Mouse (Mus musculus) urinary bladder, postnatal 10 days (tissue): ENCODE data around the gene Ppp1r9a.

Experiments
- DNase-seq: peaks from one replicate; pipeline ENCODE4 v3.0.0; 2022; ENCODE audit warnings: low spot score

The Ppp1r9a gene

DNA sequence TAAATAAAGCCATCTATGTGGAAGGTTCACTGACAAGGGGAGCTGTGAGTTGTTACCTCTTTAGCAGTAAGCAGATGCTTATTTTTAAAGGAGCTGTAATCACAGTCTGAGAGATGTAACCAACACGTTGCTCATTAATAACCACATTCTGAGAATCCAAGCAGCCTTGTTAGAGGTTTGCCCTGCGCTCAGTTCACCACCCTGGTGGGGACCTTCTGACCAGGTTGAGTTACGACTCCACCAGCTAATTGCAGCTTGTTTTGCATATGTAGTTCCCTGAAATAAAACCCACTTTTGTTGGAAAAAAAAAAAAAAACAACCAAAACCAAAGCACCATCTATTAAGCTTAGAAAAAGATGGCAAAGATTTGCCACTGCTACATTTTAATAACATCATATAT lies 205.8 kb downstream of the Ppp1r9a start:
- DNase-seq, result no peak

DNA sequence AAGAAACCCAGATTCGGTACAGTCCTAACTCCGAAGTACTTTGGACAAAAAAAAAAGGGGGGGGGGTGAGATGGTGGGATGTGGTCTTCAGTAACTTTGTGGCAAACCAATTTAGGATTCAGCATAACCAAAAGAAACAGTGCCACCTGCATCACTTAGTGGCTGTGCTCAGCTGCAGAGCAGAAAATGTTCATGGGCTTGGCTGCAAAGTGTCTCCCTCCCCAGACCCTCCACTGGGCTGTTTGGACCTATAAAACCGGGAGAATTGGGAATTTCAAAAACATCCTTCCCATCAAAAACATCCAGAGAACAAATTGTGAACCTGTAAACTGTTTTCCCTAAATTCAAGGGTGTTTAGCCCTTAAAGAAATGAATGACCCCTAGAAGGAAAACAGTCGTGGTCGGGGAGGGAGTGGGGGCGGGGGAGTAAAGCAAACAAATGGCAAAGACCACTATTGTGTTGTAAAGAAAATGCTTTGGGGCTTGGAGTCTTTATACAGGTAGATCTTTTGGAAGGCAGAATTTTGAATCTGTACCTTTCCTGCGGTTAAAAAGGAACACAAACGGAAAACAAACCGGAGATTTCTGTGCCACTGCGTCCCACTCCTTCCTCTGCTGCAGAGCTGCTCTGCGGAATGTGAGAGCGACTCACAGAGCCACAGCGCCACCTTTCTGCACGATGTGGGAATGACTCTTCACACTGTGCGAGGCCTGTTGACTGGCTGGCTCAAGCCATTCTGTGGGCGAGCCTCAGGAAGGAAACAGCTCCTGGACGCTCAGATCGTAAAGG lies 207.4 kb downstream of the Ppp1r9a start:
- DNase-seq, result peak; percentile 41

DNA sequence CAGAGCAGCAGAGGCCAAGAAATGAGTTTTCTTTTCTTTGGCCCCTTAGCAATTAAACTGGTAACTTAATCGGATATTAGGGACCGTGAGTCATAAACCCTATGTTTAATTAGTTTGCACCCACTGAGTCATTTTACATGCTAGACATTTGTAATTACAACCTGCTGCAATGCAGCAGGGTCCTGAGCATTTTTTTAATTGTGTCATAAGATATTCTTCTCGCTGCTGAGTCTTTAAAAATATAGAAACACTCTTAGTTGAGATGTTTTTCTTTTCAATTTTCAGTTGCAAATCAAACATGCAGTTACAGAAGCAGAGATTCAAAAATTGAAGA lies 208.0 kb downstream of the Ppp1r9a start:
- DNase-seq, result no peak

DNA sequence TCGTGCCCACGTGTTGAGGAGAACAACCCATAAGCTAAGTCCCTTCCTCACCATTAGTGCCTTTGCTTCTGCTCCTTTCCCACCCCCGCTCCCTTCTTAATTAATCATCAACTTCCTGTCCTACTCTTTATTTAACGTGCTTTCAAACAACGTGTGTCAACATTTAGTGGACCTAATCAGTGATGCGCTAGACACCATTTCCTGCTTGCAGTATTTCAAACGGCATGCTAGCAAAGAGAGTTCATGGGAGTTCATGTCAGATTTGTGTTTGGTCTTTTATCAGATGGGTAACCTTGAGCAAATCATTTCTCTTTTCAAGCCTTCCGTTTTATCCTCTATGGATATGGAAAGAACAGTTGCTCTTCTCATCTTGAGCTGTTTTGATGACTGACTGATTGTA lies 210.4 kb downstream of the Ppp1r9a start:
- no peak for DNase-seq

DNA sequence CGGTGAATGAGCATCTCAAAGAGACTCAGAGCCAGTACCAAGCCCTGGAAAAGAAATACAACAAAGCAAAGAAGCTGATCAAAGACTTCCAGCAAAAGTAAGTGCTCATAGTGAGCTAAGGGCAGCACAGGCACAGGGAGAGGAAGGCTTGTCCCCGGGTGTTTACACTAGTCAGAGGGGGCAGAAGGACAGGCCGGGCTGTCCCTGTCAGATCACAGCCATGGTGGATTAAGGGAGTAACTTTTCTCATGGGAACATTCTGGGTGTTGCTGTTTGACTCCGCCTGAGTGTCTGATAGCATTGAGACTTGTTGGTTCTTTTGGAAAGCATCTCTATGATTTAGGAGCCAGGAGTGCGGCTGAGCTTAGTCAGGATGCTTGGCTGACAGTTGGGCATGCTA lies 211.0 kb downstream of the Ppp1r9a start:
- no peak for DNase-seq

DNA sequence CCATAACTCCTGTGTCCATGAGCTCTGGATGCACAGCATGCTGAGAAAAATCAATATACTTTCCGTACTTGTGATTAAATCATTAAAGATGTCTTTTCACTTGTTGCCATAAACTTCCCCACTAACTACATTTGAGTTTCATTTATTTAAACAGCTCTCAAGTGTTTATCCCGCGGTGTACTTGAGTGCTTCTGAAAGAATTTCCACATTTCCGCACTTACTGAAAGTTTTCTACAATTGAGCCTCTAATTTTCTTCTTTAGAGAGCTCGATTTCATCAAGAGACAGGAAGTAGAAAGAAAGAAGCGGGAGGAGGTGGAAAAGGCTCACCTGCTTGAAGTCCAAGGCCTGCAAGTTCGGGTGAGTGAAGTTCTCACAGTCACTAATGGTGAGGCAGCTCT lies 212.1 kb downstream of the Ppp1r9a start:
- no peak for DNase-seq

DNA sequence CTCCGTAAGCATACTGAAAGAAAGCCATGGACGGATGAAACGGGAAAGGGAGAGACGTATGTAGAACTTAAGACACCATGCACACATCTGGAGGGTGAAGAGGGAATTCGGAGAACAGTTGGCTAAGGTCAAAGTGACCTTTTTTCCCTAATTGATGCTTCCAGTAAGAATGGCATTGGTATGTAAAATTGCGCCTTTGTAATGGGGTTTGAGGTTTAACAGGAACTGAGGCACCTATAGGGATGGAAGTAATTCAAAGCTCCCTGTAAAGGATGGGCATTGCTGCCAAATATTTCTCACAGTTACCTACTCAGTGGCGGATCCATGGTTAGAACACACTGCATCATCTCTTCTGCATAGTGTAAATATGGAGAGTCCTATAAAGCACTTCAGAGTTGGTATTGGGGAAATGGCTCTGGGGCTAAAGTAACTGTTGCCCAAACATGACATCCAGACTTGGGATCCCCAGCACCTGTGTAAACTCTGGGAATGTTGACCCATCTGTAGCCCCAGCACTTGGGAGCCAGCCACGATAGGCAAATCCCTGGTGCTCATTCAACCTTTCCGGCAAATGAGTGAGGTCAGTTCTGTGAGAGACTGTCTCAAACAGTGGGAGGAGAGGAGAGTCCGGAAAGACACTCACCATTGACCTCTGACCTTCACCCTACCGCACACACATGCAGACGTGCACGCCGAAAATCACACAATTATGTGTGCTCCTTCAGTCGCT lies 216.6 kb downstream of the Ppp1r9a start:
- no peak for DNase-seq

DNA sequence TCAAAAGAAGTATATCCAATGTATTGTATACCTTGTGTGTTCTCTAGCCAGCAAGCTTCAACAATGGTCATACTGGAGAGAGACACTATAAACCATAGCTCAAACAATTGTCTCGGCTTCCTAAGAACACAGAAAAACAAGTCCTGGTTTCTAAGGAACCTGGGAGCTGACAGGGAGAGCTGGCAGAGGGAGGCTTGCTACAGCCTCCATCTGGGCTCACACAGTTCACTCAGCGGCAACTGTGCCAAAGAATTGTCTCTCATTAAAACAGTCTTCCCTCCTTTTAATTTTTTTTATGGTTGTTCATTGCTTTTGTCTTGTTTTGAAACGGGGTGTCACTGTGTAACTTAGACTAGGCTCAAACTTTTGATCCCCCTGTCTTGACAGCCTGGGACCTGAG lies 217.5 kb downstream of the Ppp1r9a start:
- DNase-seq, result no peak

DNA sequence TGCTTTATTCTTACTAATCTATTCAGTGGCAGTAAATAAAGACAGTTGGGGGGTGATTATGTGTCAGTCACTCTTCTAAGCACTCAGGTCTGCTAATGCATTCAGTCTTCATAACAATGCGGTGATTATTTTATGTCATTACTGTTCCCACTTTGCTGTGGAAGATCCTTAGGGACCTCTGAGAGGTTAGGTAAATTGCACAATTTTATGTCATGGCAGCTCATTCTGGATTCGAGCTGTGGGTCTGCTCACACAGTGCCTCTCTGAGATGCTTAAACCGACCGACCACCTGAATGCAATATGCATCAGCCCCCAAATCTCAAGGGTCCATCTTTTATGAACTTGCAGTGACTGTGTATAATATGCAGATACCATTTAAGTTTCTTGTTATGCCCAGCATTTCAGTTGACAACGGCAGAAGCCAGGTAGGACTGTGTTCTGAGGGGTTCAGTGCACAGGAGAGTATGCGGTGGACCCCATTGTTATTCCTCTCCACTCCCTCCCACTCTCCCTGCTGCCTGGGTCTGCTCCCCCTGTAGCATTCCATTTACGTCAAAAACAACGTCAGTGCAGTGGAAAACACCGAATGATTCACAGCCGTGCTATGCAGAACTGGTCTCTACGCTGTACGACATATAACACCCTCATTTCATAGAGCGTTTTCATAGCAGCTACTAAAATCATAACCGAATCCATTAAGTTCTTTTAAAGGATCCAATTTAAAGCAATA lies 226.8 kb downstream of the Ppp1r9a start:
- no peak for DNase-seq

DNA sequence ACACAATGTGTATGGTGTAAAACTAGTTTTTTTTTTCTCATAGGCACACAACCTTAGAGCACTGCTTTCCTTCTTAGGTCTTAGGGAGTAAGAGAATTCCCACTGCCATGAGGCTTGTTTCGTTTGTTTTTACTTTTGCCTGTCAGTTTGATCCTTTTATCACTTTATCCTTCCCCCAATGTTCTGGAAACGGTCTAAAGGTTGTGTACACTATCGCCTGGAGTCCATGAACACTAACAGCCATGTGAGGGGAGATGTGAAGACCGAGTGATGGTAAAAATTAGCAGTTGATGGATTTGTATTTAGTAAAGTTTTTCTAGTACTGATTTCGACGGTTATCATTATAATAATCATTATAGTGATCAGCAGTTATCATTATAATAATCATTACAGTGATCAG lies 232.3 kb downstream of the Ppp1r9a start:
- DNase-seq, result no peak

DNA sequence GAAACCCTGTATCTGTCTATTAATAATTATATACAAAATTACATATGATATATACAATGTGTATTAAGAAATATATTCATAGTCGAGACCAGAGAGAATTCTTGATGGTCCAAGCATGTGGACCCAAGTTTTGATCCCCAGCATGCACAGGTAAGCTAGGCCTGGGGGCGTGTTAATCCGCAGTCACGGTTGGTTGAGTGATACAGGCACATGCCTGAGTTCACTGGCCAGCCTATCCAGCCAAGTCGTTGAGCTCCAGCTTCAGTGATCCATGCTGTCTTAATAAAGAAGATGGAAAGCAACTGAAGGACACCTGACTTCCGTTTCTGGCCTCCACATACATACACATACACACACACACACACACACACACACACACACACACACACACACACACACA lies 233.3 kb downstream of the Ppp1r9a start:
- DNase-seq, result no peak

DNA sequence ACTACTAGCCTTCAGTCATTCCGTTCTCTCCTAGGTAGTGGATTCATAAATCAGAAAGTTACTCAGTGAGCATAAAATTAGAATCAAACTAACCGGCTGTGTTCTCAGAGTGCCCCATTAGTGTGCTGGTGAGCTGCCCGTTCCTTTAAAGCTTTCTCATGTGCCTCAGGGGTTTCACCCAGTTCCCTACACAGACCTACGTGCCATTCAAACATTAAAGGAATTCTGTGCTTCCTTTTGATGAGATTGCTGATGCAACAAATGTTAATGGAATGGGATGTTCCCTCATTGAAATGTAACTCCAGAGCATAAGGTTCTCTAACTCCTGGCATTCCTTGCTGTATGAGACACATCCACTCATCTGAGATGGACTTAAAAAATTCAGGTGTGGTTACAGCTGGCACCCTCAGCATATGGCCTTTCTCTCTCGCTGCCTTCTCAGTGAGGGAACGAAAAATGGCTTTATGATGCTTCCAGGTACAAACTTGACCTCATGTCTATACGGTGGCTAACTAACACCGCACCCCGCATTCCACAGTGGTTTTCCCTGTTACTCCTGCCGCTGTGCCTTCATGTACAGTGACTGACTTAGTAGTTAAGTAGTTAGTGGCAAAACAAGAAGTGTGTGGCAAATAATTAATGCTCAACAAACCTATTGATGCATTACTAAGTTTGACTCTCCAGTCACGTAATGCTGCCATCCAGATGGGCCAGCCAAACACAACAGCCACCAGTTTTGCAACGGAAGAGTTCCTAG lies 236.3 kb downstream of the Ppp1r9a start:
- DNase-seq, result no peak

DNA sequence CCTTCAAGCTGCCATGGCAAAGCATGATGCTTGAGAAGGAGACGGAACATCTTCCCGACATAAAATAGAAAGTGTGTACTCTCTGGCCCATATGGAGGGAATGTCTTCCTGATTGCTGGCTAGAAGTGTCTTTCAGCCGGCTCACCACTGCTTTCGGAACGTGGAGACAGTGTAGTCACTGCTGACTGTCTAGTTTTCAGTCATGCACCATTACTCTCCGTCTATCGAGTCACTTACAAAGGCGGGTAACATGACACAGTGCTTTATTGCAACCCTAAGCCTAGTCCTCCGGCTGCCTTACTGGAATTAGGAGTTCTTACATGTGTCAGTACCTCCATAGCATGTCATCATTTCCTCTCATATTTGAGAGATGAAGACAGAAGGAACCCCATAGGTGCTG lies 236.9 kb downstream of the Ppp1r9a start:
- DNase-seq, result no peak

DNA sequence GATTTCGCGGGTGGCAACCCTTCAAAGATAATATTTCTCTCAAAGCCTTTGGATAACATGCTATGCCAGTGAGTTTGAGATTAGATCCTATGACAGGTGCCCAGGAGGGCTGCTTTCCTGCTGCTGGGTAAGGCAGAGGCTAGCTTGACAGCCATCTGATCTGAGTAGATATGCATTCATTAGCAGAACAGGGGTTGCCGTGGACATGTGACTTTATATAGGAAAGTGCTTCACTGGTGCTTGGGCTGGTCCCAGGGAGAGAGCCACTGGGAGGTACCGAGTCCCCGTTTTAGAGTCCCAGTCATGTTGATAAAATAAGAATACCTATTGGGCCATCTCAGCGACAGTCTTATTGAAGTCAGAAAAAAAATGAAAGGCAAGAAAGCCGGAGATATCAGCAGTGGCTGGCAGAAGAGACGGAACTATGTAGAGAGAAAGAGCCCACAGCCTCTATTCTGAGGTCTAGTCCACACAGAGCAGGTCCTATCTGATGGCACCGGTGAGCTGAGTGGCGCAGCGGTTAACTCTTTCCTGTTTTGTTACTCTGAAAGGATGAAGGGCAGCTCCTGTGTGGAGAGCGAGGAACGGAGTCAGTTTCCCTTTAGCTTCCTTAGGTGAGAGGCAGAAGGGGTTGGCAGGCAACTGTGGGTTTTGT lies 244.9 kb downstream of the Ppp1r9a start:
- DNase-seq, result no peak

DNA sequence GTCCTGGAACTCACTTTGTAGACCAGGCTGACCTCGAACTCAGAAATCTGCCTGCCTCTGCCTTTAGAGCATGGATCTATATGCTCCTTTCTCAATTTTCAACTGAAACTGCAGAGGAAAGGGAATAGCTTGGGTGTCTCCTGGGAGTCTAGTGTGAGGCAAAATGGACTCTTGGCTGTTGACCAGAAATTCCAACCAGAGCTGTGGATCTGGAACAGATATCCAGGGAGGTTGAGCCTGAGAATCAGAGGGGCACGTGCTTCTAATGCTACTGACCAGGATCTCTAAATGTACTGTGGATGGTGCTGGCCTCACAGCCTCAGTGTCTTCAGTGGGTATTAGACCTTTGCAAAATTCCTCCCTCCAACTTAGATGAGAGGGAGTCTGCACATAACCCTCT lies 247.2 kb downstream of the Ppp1r9a start:
- no peak for DNase-seq

DNA sequence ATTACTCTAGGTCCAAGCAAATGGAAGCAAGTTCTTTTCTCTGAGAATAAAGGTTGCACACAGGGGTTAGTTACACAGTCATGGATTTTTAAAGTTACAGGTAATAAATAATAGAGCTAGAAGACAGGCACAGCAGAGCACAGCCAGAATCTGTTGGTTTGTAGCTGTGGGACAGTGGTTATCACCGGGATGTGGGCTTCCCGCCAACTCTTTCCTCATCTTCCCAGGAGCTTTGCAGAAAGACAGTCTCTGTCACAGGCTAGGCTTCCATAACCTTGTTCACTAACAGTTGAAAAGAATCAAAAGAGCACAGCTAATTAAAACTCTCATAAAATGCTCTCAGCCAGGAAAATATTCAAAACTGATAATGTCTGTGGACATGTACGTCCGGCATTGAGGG lies 248.5 kb downstream of the Ppp1r9a start:
- no peak for DNase-seq

DNA sequence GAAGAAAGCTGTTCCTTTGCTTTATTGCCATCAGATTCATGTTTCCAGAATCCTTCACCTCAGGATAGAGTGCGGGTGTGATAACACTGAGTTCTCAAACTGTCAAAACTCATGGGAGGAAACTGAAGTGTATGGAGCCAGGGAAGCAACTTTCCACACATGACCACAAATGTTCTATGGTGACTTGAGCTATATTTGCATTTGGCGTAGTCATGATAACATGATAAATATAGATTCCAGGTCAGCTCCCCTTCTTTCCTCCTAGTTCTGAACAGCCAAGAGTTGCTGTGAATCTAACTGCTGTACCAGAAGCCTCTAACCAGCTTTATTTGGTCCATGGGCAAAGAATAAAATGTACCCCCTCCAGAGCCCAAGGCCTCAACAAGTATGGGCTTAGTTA lies 249.5 kb downstream of the Ppp1r9a start:
- DNase-seq, result no peak

DNA sequence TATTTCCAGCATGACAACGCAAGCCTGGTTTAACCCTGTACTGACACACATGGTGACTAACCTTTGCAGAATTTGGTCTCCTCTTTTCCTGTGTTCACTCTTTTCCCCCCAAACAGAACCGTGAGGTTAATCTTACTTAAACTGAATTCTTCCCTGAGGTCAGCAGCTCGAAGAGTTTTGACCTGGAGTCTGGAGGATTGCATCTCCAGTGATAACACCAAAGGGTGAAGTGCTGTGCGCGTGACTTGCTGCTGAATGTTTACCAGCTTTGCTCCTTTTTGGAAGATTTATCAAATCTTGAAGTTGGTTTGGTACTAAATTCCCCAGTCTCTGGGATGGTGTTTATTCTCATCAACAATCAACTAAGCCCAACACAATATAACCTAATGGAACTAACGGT lies 252.1 kb downstream of the Ppp1r9a start:
- DNase-seq, result no peak

DNA sequence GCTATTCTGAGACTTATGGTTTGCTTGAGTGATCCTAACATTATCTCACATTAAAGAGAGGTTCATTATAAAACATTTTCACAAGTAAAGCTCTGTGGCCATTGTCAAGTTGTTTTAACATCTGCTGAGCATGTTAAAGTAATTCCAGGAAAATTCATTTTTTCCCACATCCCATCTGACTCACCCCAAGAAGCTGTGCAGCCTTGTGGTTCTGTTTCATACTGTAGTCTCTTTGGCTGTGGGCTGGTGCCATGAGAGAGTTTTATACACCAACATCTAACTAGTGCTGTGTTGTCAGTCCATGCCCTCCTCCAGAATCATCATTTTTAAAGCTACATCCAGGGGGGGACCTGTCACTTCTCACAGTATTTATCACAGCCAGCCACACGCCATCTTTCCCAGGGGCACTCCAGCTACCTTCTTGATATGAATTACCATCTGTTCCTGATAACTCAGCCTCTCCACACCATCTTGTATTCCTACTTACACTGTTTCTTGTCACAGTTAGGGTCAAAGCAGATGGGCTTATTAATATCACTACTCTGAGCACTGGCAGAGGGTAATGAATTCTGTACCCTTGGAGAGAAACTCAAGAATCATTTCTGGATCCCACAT lies 252.7 kb downstream of the Ppp1r9a start:
- no peak for DNase-seq

DNA sequence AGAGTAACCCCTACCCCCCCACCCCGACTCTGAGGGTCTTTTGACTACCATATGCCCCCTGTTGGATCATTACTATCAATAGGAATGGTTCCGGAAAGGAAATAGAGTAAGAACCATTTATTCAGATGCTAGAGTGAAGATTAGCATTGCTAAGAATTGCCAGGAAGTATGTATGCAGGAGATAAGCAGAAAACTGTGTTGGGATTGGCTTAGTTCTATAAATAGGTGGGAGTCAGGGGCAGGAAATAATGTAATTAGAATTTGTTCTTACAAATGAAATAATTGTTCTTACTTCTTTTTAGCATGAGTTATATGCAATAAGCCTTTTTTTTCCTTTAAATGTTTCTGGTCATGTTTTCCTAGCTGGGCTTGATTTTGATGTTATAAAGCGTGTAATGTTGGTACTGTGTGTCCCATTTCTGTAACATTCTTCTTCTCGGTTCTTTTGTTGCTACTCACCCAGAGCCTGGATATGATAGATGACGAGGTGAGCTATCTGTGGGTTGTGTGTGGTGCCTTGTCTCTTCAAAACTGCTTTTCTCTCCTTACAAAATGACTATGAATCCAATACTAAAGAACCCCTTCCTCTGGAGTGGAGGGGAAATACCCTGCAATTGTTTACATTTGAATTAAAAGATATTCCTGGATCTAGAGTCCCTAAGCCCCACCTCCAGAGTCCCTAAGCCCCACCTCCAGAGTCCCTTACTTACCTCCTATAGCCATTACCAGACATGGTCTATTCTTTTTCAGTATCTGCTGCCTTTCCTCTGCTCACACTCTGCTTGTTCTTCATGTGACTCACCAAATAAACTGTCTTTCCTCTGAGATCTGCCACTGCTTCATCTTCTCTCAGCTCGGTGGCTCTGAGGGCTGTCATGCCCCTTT lies 254.1 kb downstream of the Ppp1r9a start:
- no peak for DNase-seq
